Mouse (Mus musculus): ENCODE measurements around the gene Taldo1. TPM values are rescaled to one million over a fixed set of nuclear protein-coding genes. Genes with fewer than 3 reads are reported as not detected.
A peak's percentile ranks its signal among the peaks of the same experiment; 100 is the strongest.
"Not testable (repeated sequence)": the region's sequence is repeated elsewhere in the genome, so short reads cannot be mapped to it uniquely, and the experiment has no call there.

The Taldo1 gene
- total RNA-seq, 2 experiments from 2014 or later, result 108 to 354 TPM

DNA sequence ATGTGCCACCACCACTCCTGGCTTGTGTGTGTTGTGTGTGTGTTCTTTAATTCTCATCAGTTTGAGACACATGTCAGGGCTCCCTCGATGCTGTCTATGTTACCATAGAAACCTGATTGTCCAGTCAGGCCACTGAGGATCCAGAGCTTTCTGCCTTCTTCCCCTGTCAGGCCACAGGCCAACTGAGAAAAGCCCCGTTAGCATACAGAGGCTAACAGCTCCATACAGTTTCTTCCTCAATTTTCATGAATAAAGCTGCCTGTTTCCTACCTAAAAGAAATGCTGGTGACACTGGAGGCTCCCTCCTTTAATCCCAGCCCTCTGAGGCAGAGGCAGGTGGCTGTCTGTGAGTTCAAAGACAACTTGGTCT, 44.5 kb downstream of the Taldo1 start:
- no peak for ATAC-seq (replicated peaks; ENCODE audit: low FRiP score, poor library complexity, severe bottlenecking)

DNA sequence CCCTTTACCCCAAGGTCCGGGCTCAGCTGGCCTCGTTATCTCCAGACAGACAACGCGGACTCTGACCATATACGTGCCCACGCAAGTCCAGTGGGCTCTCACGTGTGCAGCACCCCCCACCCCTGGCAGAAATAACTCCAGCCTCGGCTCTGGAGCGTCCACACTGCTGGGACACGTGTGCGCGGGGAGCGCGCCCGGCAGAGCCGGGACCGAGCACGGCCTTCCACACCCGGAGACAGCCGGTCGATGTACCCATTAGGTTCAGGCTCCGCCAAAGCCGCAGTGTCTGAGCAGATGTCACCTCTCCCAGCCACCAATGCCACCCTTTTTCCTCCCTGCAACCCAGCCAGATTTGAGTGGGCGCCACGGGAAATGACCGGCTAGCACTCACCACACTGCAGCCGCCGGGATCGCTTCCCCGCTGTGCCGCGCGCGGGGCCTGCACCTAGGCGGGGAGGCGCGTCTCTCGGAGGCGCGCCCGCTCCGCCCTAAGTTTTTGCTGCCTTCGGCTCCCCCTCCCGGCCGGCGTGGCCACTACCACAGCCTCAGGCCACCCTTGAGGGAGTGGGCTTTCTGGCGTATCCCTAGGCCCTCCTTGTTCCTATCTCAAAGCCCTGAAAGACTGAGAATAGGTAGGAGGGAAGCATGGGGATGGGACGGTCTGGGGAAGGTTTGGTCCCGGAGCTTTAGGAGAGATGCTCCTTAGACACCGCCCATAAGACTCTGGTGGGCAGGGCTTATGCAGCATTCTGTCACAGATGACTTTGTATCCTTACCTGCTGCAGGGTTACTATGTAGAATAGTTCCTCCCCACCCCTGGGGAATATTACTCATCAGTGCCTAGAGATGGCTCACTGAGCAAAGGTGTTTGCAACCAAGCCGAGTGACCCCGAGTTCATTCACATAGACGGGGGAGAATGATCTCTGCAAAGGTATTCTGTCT, 45.5 kb downstream of the Taldo1 start, which contains the start of gene Slc25a22:
Gene Slc25a22 (minus strand): TSS at position 715 of the 943 bp plus-strand sequence.
- peak; percentile 75 for ATAC-seq (replicated peaks; ENCODE audit: low FRiP score, poor library complexity, severe bottlenecking)

DNA sequence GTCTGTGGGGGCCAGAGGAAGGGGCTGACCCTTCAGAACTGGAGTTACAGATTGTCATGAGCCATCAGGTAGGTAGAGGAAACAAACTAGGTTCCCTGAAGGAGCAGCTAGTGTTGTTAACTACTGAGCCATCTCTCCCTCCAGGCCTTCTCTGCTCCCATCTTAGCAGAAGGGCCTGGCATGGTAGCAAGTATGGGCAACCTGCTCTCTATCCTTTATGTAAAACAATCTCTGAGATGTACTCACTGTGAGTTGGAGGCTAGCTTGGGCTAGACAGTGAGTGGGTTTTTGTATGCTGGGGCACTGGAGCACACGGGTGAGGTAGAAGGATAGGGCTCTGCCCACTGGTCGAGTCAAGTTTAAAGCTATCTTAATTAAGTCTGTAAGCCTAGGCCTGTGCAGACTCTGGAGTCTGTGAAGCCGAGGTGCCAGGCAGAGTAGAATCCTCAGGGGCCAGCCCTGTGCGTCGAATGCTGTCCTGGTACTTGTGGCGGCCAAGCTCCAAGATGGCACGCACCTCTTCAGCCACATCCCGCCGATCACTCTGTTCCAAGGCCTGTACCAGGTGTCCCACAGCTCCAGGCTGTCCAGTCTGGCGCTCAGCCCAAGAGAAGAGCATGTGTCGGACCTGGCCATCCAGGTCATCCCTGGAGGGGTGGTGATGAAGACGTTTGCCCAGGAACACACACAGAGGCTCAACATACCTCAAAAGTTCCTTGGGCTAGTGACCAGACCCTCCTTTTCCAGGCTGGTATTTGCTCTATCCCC, 46.4 kb downstream of the Taldo1 start:
- no peak for ATAC-seq (replicated peaks; ENCODE audit: low FRiP score, poor library complexity, severe bottlenecking)

DNA sequence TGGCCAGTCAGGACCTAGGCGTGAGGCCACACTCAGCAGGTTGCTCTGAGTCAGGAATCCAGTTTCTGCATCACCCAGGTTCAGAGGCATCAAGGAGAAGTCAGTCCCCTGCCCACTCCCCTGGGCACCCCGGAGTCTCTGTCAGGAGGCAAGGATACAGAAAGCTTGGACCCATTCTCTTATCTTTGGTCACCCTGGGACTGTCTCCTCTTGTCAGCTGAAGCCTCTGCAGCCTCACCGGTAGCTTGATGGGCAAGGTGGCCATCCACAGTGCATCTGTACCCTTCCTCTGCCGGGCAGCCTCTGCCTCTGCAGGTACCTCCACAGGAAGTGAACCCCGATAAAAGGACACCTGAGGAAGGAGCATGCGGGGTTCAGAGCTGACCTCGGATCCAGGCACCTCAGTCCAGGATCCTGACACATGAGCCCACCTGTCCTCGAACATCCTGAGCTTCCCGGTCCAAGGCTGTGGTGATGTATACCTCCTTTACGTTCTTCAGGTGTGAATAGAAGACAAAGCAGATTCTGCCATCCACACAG, 47.2 kb downstream of the Taldo1 start:
- no peak for ATAC-seq (replicated peaks; ENCODE audit: low FRiP score, poor library complexity, severe bottlenecking)

DNA sequence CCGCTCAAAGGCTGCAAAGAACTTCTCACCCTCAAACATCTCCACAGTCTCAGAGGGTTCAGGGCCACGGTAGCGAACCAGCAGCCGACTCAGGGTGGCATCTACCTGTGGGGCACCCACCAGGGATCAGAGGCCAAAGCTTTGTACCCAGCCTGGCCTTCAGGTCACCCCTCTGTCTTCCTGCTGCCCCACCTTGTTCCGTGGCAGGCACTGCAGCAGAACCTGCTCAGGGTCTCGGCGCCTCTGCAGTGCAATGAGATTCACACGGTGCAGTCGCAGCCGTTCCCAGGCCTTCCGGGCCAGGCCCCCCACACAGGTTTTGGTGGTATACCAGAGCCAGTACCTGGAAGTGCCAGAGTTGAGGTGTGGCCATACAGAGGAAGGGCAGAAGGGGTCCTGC, 47.8 kb downstream of the Taldo1 start:
- no peak for ATAC-seq (replicated peaks; ENCODE audit: low FRiP score, poor library complexity, severe bottlenecking)

DNA sequence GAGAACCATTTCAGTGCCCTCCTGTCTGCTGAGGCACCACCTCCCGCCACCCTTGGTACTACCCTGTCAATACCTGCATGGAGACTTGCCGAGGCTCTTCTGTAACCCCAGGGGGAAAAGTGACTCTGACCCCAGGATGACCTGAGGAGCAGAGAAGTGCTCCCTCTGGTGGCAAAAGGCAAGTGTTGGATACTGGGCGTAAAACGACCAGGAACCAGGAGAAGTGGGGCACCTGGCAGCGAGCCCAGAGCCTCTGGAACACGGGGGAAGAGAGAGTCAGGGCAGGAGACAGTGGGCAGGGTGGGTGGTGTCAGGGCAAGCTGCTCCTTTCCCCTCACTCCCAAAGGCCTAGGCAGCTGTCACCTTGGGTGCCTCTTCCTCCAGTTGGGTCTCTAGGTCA, 48.6 kb downstream of the Taldo1 start:
- no peak for ATAC-seq (replicated peaks; ENCODE audit: low FRiP score, poor library complexity, severe bottlenecking)

DNA sequence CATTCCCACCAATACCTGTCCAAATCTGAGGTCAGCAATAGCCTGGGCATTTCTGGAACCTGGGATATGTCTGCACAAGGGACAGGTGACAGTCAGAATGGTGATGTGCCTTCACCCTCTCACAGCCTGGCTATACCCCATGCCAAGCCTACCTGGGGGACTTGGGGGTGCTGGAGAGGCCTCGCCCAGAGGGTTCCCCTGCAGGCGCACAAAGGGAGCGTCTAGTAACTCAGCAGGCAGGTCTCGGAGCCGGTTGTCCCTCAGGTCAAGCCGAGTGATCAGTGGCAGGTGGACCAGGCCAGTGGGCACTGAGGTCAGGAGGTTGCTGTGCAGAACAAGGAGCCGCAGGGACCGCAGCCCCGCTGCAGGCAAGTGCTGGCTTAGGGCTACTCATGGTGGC, 49.5 kb downstream of the Taldo1 start:
- no peak for ATAC-seq (replicated peaks; ENCODE audit: low FRiP score, poor library complexity, severe bottlenecking)

DNA sequence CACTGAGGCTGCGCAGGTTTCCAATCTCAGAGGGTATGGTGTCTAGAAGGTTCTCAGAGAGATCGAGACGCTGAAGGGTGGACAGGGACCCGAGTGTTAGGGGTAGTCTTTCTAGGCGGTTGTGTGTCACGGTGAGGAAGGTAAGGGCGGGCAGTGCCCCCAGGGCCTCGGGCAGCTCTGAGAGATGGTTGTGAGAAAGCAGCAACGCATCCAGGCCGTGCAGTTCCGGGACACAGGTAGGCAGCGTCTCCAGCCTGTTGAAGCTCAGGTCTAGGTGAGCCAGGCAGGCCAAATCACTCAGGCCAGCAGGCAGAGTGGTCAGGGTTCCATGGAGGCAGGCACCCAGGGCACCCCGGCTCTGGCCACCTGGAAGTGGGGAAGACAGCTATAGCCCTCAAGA, 50.2 kb downstream of the Taldo1 start:
- no peak for ATAC-seq (replicated peaks; ENCODE audit: low FRiP score, poor library complexity, severe bottlenecking)

DNA sequence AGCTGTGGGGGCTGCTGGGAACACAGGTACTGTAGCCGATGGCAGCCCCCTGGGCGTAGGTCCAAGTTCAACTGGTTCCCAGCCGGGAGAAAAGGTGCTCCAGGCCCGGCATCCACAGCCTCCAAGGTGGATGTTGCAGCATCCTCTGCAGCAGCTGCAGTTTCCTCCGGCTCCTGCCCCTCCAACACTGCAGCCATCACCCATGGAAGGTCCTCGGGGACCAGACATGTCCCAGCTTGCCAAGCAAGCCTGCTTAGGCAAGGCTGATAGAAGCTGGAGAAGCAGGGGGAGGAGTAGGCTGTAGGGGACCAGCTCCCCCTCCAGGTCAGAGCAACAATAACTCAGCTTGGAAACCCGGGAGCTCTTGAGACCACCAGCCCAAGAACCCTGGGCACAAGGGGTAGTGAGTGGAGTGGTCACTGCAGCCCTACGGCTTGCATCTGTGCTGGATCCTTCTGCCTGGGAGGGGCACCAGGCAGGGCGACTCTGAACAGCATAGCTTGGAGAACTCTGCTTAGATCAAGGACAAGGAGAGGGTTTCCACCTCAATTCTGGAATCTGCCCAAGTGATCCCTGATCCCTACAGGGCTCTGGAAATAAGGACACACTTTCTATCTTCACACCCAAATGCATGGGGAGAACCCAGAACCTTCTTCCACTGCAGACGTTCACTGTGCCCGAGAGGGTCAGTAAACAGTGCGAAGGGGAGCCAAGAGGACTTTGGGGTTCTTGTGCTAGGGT, 51.3 kb downstream of the Taldo1 start:
- ATAC-seq (replicated peaks; ENCODE audit: low FRiP score, poor library complexity, severe bottlenecking), result peak; percentile 40

DNA sequence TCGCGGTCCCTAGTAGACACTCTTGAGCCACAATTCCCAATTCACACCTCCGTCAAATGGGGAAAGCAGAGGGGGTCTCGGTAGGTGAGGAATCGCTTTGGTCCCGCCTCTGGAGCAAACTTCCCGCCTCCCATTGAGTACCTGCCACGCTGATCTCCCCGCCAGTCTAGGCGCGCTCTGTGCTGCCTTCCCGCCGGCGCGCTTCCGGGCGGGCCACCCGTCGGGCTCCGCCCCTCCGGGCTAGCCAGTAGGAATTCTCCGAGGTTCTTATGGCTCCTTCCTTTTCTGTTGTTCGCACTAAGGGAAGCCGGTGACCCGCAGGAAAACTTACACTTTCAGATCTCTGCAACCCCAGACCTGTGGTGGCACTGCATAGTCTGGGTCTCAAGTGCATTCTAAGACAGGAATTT, 51.8 kb downstream of the Taldo1 start, which contains the start of gene Pidd1:
Gene Pidd1 (minus strand): TSS at position 198 of the 410 bp plus-strand sequence.
- peak; percentile 72 for ATAC-seq (replicated peaks; ENCODE audit: low FRiP score, poor library complexity, severe bottlenecking)

DNA sequence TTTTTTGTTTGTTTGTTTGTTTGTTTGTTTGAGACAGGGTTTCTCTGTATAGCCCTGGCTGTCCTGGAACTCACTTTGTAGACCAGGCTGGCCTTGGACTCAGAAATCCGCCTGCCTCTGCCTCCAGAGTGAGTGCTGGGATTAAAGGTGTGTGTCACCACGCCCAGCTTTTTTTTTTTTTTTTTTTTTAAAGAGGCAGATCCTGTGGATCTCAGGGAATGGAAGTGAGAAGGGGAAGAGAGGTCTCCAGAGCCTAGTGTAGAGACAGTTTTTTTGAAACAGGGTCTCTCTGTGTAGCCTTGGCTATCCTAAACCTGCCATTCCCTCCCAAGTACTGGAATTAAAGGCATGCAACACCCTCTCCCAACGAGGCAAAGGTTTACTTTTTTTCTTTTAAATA, 54.4 kb downstream of the Taldo1 start:
- ATAC-seq (replicated peaks; ENCODE audit: low FRiP score, poor library complexity, severe bottlenecking), result not testable (repeated sequence)

DNA sequence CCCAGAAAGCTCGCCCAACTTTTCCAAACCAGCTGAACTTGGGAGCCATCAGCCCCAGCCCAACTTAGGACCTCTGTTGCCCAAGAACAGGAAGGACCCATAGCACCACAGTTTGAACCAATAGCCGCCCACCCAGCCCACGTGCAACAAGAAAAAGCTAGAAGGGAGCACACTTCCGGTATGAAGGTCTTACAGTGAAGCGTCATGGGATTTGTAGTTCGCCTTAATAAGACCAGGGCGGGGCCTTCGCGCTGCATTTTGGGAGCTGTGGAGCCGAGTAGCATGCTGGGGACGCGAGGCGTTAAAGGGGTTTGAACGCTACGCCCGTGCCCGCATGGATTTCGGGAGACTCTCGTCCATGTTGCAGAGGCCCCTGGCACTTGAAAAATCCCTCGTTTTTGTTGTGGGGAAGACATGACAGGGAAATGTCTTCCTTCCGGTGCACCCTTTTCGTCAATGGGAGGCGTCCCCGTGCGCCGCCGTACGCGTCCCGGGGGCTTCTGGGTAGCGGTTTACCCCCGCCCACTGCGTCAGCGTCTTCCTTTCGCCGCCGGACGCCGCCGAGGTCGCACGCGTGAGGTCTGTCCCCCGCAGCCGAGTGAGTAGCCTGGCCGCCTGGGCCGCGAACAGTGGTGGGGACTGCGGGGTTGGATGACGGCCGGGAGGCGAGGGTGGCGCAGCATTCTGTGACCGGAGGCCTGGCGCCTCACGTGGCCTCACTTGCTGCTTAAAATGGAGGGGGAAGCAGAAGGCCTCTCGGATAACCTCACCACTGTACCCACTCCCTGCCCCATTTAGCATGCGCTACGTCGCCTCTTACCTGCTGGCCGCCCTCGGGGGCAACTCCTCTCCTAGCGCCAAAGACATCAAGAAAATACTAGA, 55.4 kb downstream of the Taldo1 start, which contains the start of gene Rplp2:
Gene Rplp2 (plus strand): TSS at position 261 of the 882 bp plus-strand sequence.
- peak; percentile 88 for ATAC-seq (replicated peaks; ENCODE audit: low FRiP score, poor library complexity, severe bottlenecking)

DNA sequence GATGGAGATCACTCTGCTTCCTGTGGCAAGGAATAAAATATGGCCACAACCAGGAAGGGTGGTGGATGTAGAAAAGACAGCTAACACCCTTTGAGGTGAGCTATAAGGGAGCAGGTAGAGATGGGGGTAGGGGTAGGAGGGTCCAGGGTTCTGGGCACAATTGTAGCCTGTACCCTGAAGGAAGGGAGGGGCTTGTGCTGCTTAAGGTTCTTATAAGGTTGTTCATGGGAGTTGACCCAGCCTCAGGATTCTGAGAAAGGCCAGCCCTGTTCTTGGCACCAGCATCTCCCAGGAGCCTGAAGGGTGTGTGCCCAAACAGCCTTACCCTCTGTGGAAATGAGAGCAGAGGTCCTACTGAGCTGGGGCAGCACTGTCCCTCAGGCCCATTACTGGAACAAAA, 59.9 kb downstream of the Taldo1 start:
- ATAC-seq (replicated peaks; ENCODE audit: low FRiP score, poor library complexity, severe bottlenecking), result no peak

Other genes starting within 250 kb of the Taldo1 start
- 9.6 and 16.2 TPM in 2 replicates for gene Rnh1, start 219.3 kb upstream of the Taldo1 start, total RNA-seq (2015; ENCODE audit: low replicate concordance)
- gene Rnh1, start 219.3 kb upstream of the Taldo1 start, total RNA-seq (2017; ENCODE audit: low replicate concordance), result 3.7 and 20.5 TPM in 2 replicates
- 39.8 and 94.4 TPM in 2 replicates for gene Hras, start 198.2 kb upstream of the Taldo1 start, total RNA-seq (2015; ENCODE audit: low replicate concordance)
- gene Hras, start 198.2 kb upstream of the Taldo1 start, total RNA-seq (2017; ENCODE audit: low replicate concordance), result 40.5 and 47.2 TPM in 2 replicates
- gene Lrrc56, start 198.0 kb upstream of the Taldo1 start, total RNA-seq (2015; ENCODE audit: low replicate concordance), result 8.3 and 8.8 TPM in 2 replicates
- 3.6 and 5.8 TPM in 2 replicates for gene Lrrc56, start 198.0 kb upstream of the Taldo1 start, total RNA-seq (2017; ENCODE audit: low replicate concordance)
- gene Lmntd2, start 178.1 kb upstream of the Taldo1 start, total RNA-seq (2015; ENCODE audit: low replicate concordance), result 1.8 TPM in 1 of 2 replicates, not detected in the other
- 2.2 TPM in 1 of 2 replicates, not detected in the other for gene Lmntd2, start 178.1 kb upstream of the Taldo1 start, total RNA-seq (2017; ENCODE audit: low replicate concordance)
- gene Rassf7, start 176.3 kb upstream of the Taldo1 start, total RNA-seq (2015; ENCODE audit: low replicate concordance), result 33.1 and 33.9 TPM in 2 replicates
- gene Rassf7, start 176.3 kb upstream of the Taldo1 start, total RNA-seq (2017; ENCODE audit: low replicate concordance), result 10.9 and 13.4 TPM in 2 replicates
- 80.1 and 114 TPM in 2 replicates for gene Phrf1, start 163.4 kb upstream of the Taldo1 start, total RNA-seq (2015; ENCODE audit: low replicate concordance)
- gene Phrf1, start 163.4 kb upstream of the Taldo1 start, total RNA-seq (2017; ENCODE audit: low replicate concordance), result 63.5 and 90.0 TPM in 2 replicates
- 52.8 and 81.4 TPM in 2 replicates for gene Irf7, start 125.7 kb upstream of the Taldo1 start, total RNA-seq (2015; ENCODE audit: low replicate concordance)
- 68.6 and 76.5 TPM in 2 replicates for gene Irf7, start 125.7 kb upstream of the Taldo1 start, total RNA-seq (2017; ENCODE audit: low replicate concordance)
- gene Cdhr5, start 115.4 kb upstream of the Taldo1 start, total RNA-seq (2015; ENCODE audit: low replicate concordance), result not detected in 2 replicates
- not detected in 2 replicates for gene Cdhr5, start 115.4 kb upstream of the Taldo1 start, total RNA-seq (2017; ENCODE audit: low replicate concordance)
- gene Sct, start 113.1 kb upstream of the Taldo1 start, total RNA-seq (2015; ENCODE audit: low replicate concordance), result not detected in 2 replicates
- not detected in 2 replicates for gene Sct, start 113.1 kb upstream of the Taldo1 start, total RNA-seq (2017; ENCODE audit: low replicate concordance)
- gene Drd4, start 100.2 kb upstream of the Taldo1 start, total RNA-seq (2015; ENCODE audit: low replicate concordance), result not detected in 2 replicates
- gene Drd4, start 100.2 kb upstream of the Taldo1 start, total RNA-seq (2017; ENCODE audit: low replicate concordance), result not detected in 2 replicates
- gene Deaf1, start 64.5 kb upstream of the Taldo1 start, total RNA-seq (2015; ENCODE audit: low replicate concordance), result 46.5 and 55.8 TPM in 2 replicates
- 26.2 and 40.8 TPM in 2 replicates for gene Deaf1, start 64.5 kb upstream of the Taldo1 start, total RNA-seq (2017; ENCODE audit: low replicate concordance)
- 13.4 and 26.7 TPM in 2 replicates for gene Tmem80, start 64.5 kb upstream of the Taldo1 start, total RNA-seq (2015; ENCODE audit: low replicate concordance)
- gene Tmem80, start 64.5 kb upstream of the Taldo1 start, total RNA-seq (2017; ENCODE audit: low replicate concordance), result 8.3 and 8.6 TPM in 2 replicates
- gene Eps8l2, start 53.3 kb upstream of the Taldo1 start, total RNA-seq (2015; ENCODE audit: low replicate concordance), result not detected in 2 replicates
- 1.4 TPM in 1 of 2 replicates, not detected in the other for gene Eps8l2, start 53.3 kb upstream of the Taldo1 start, total RNA-seq (2017; ENCODE audit: low replicate concordance)
- gene Gatd1, start 21.9 kb downstream of the Taldo1 start, total RNA-seq (2015; ENCODE audit: low replicate concordance), result 3.4 and 14.4 TPM in 2 replicates
- 4.4 and 9.2 TPM in 2 replicates for gene Gatd1, start 21.9 kb downstream of the Taldo1 start, total RNA-seq (2017; ENCODE audit: low replicate concordance)
- gene Cend1, start 37.3 kb downstream of the Taldo1 start, total RNA-seq (2015; ENCODE audit: low replicate concordance), result not detected in 2 replicates
- gene Cend1, start 37.3 kb downstream of the Taldo1 start, total RNA-seq (2017; ENCODE audit: low replicate concordance), result not detected in 2 replicates
- gene Slc25a22, start 45.7 kb downstream of the Taldo1 start, total RNA-seq (2015; ENCODE audit: low replicate concordance), result 28.5 and 37.3 TPM in 2 replicates
- 1.4 and 7.1 TPM in 2 replicates for gene Slc25a22, start 45.7 kb downstream of the Taldo1 start, total RNA-seq (2017; ENCODE audit: low replicate concordance)
- gene Pidd1, start 51.8 kb downstream of the Taldo1 start, total RNA-seq (2015; ENCODE audit: low replicate concordance), result 34.2 and 34.4 TPM in 2 replicates
- 14.0 and 19.1 TPM in 2 replicates for gene Pidd1, start 51.8 kb downstream of the Taldo1 start, total RNA-seq (2017; ENCODE audit: low replicate concordance)
- 970 and 1,246 TPM in 2 replicates for gene Rplp2, start 55.2 kb downstream of the Taldo1 start, total RNA-seq (2015; ENCODE audit: low replicate concordance)
- gene Rplp2, start 55.2 kb downstream of the Taldo1 start, total RNA-seq (2017; ENCODE audit: low replicate concordance), result 1,462 and 2,252 TPM in 2 replicates
- 14.7 and 19.8 TPM in 2 replicates for gene Pnpla2, start 63.0 kb downstream of the Taldo1 start, total RNA-seq (2015; ENCODE audit: low replicate concordance)
- gene Pnpla2, start 63.0 kb downstream of the Taldo1 start, total RNA-seq (2017; ENCODE audit: low replicate concordance), result 4.2 and 8.3 TPM in 2 replicates
- gene Cracr2b, start 68.9 kb downstream of the Taldo1 start, total RNA-seq (2015; ENCODE audit: low replicate concordance), result not detected in 2 replicates
- gene Cracr2b, start 68.9 kb downstream of the Taldo1 start, total RNA-seq (2017; ENCODE audit: low replicate concordance), result 3.3 TPM in 1 of 2 replicates, not detected in the other
- gene Cd151, start 75.2 kb downstream of the Taldo1 start, total RNA-seq (2015; ENCODE audit: low replicate concordance), result 16.6 and 20.1 TPM in 2 replicates
- gene Cd151, start 75.2 kb downstream of the Taldo1 start, total RNA-seq (2017; ENCODE audit: low replicate concordance), result 24.1 and 30.7 TPM in 2 replicates
- gene Polr2l, start 82.9 kb downstream of the Taldo1 start, total RNA-seq (2015; ENCODE audit: low replicate concordance), result 6.7 and 15.5 TPM in 2 replicates
- gene Polr2l, start 82.9 kb downstream of the Taldo1 start, total RNA-seq (2017; ENCODE audit: low replicate concordance), result 14.4 and 14.9 TPM in 2 replicates
- 1.8 and 3.8 TPM in 2 replicates for gene Tspan4, start 83.0 kb downstream of the Taldo1 start, total RNA-seq (2015; ENCODE audit: low replicate concordance)
- gene Tspan4, start 83.0 kb downstream of the Taldo1 start, total RNA-seq (2017; ENCODE audit: low replicate concordance), result 2.2 and 8.0 TPM in 2 replicates
- 4.6 and 6.8 TPM in 2 replicates for gene Chid1, start 147.7 kb downstream of the Taldo1 start, total RNA-seq (2015; ENCODE audit: low replicate concordance)
- gene Chid1, start 147.7 kb downstream of the Taldo1 start, total RNA-seq (2017; ENCODE audit: low replicate concordance), result 6.8 and 10.8 TPM in 2 replicates
- gene Ap2a2, start 170.0 kb downstream of the Taldo1 start, total RNA-seq (2015; ENCODE audit: low replicate concordance), result 71.7 and 96.2 TPM in 2 replicates
- gene Ap2a2, start 170.0 kb downstream of the Taldo1 start, total RNA-seq (2017; ENCODE audit: low replicate concordance), result 108 and 150 TPM in 2 replicates

Data from erythroid progenitor cell, adult 5-6 weeks (primary cell).